15 mouse cellular contexts compared by ENCODE assay signal in genomic region chr3:129279441-129279840, GRCm38 (mm10).
"Had no signal": no experiment of that assay in that cellular context is flagged by ENCODE, and none has a peak within 500 bp of the region (broad histone marks: within the 10 kb centered on the region; RNA-seq: fewer than 3 reads in every experiment).

No protein-coding gene starts in this region.

- DNase-seq: liver, postnatal 0 days; lung, adult 2 months; lung, postnatal 14 days; lung, postnatal 4 days; midbrain, embryonic 14.5 days; retina, postnatal 1 day; right cerebral cortex, adult 18-20 months; right cerebral cortex, postnatal 25 days; right cerebral cortex, postnatal 4 days; spleen, adult 18-20 months; thymus, adult 18-20 months; thymus, postnatal 14 days; thymus, postnatal 36 days had no signal

- ATAC-seq: liver, postnatal 0 days; lung, postnatal 0 days; midbrain, embryonic 16.5 days had no signal
